ENCODE assay signal across 8 mouse cellular contexts in the genomic region with DNA sequence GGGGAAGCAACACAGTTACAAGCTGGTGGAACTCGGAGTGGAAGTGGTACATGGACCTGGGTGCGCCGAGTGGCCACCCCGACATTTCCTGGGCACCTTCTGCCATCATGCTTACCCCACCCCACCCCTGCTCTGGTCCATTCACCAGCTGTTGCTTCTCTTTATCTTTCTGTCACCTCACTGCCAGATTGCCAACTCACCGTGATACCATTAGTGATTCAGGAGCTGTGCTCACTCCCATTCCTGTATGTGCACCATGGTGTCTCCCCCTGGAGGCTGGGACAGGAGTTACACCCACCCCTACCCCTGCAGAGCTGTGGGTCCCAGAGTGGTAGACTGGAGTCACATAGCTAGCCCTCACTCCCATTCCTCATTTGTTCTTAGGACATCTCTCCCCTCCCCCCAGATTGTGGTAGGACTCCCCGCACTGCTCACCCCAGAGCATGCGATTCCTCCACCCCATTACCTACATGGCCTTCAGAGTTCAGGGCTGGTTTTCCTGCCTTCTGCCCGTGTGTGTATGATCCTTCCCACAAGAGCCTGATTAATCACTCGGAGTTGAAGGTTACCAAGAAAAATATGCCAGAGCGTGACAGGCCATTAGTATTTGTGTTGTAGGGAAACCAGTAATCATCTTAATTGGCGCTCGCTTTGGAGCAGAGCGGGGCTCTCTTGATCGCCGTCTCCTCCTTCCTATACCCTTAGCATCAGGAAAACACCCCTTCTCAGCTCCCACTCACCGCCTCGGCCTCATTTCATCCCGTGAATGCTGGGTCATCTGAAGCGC.
DNase-seq lines count a peak whose midpoint lies in the region.

No protein-coding gene starts in this region.

- DNase-seq in cerebellum, postnatal 10 days = peak; percentile 44 to 47
- DNase-seq in cerebellum, adult 8-10 months = no peak
- peak; percentile 7 for DNase-seq in ovary, postnatal 14 days (ENCODE audit: low spot score)
- no peak for DNase-seq in ovary, adult 18-20 months (ENCODE audit: low spot score)
- DNase-seq in c-Kit-positive CD71-positive TER-119-negative erythroid progenitor cells, embryonic 14.5 days (ENCODE audit: low read depth) = peak; percentile 11
- DNase-seq in kidney, postnatal 14 days = peak; percentile 21
- peak; percentile 70 for DNase-seq in naive thymus-derived CD4-positive, alpha-beta T cell, adult 2 months (ENCODE audit: low read depth)
- no peak for DNase-seq in cerebellum, adult 9-11 months

Comparison
In these comparisons a context has a peak if more than half of its experiments do, and no peak if none do; other contexts are left out.
1. DNase-seq: peak in cerebellum, postnatal 10 days (2 of 2), ovary, postnatal 14 days (single experiment), c-Kit-positive CD71-positive TER-119-negative erythroid progenitor cells, embryonic 14.5 days (single experiment), kidney, postnatal 14 days (single experiment) and naive thymus-derived CD4-positive, alpha-beta T cell, adult 2 months (single experiment); none in cerebellum, adult 8-10 months (single experiment), ovary, adult 18-20 months (single experiment) and cerebellum, adult 9-11 months (single experiment).